Mouse (Mus musculus): ENCODE results near the gene Csdc2.

DNA sequence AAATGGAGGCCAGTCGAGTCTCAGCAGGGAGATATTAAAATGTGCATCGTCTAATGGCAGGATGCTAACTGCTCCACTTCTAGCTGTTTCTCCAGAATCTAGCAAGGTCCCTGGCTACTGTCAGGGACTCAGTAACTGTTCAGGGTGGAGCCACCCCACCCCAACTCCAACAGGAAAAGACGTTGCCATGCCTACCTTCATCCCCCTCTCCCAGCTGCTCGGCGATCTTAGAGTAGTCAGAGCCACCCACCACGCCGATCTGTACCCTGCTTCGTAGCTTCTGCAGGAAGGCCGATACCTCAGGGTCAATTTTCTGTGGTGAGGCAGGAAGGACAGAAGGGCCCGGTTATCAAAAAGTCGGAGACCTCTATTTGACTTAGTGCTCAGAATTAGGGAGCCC lies 21.0 kb downstream of the Csdc2 start:
- TF ChIP-seq CTCF (IDR thresholded peaks at IDR 0.05; ENCODE audit: control insufficient read depth, insufficient read depth, insufficient replicate concordance, low read depth, low read length) (no peak), POLR2A (IDR thresholded peaks at IDR 0.05; ENCODE audit: control insufficient read depth, low read depth, low read length) (no peak)
